Mouse (Mus musculus) c-Kit-negative CD71-positive TER-119-positive erythroid progenitor cells, embryonic 14.5 days (primary cell): ENCODE data around the gene Myo10.

Source experiments
- DNase-seq: peaks from one replicate; pipeline ENCODE4 v3.0.0-alpha.2; 2013; ENCODE audit warnings: low read depth, low spot score

Myo10 gene

GRCm38 (mm10) chr15:25651820-25652219, 29.5 kb downstream of the Myo10 start:
- no peak for DNase-seq

GRCm38 (mm10) chr15:25652368-25652767, 30.0 kb downstream of the Myo10 start:
- DNase-seq, result no peak

DNA sequence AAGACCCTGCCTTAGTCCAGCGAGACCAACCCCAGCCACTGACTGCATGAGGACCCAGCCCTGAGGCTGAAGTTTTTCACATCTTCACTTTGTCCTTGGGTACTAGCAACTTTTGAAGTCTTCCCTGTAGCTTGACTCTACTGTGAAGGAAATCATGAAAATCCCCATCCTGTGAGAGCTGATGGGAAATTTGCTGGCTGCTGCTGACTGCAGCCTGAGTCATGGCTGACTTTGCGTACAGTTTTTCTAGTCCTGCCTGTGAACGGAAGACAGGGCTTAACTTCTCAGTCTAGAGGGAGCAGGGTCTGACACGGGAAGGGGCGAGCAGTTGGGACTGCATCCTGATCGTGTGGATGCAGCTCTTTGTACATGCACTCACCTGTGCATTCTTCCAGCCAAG, 30.6 kb downstream of the Myo10 start:
- DNase-seq, result no peak

GRCm38 (mm10) chr15:25653680-25654079, 31.4 kb downstream of the Myo10 start:
- DNase-seq, result no peak

- DNase-seq, result no peak
These were observed 40.7 kb downstream of the Myo10 start for GRCm38 (mm10) chr15:25662833-25663519.

- no peak for DNase-seq
These were observed 47.2 kb downstream of the Myo10 start for GRCm38 (mm10) chr15:25669283-25670247.

- no peak for DNase-seq
These were observed 51.1 kb downstream of the Myo10 start for GRCm38 (mm10) chr15:25673231-25673980.

GRCm38 (mm10) chr15:25674099-25674931, 52.0 kb downstream of the Myo10 start:
- DNase-seq, result no peak

DNA sequence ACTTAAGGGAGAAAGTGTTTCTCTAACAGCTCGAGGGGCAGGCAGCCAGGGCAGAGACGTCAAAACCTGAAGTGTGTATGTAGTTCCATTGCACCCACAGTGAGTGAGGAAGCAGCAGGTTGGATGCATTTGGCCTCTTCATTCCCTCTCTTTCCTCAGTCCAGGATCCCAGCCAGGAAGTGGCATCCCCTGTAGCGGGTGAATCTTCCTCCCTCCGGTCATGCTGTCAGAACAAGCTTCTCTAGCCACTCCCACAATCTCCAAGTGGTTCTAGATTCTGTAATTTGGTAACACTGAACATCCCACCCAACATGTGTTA, 52.6 kb downstream of the Myo10 start:
- DNase-seq, result no peak

- no peak for DNase-seq
These were observed 53.0 kb downstream of the Myo10 start for GRCm38 (mm10) chr15:25675359-25675758.

DNA sequence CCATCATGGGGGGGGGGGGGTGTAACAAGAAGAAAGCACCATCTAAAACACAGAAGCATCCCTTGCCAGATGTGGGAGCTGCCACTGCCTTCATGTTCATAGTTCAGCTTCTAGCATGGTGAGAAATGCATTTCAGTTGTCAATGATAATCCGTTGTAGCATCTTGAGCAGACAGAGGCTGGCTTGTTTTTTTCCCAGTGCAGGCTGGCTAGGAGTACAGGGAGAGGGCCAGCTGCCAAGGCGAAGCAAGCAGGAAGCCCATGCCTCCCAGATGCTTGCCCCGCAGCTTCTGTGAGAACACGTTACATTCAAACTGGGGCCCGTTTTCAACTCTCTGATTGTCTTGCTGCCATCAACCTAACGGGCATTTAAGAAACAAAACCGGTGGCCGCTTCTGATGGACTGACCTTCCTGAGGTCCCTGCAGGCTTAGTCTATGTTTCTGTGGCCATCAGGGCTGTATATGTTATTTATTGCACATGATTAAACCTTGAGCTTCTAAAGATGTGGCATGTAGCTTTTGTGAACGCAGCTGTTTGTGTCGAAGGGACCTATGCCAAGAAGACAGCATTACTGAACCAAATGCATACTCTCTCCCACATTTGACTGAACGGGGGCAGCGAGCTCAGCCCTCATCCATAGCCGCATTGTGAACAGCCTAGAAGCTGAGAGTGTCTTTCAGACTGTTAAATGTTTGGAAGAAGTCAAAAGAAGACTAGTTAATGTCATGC, 53.9 kb downstream of the Myo10 start:
- DNase-seq, result no peak

GRCm38 (mm10) chr15:25679081-25679480, 56.8 kb downstream of the Myo10 start:
- no peak for DNase-seq

DNA sequence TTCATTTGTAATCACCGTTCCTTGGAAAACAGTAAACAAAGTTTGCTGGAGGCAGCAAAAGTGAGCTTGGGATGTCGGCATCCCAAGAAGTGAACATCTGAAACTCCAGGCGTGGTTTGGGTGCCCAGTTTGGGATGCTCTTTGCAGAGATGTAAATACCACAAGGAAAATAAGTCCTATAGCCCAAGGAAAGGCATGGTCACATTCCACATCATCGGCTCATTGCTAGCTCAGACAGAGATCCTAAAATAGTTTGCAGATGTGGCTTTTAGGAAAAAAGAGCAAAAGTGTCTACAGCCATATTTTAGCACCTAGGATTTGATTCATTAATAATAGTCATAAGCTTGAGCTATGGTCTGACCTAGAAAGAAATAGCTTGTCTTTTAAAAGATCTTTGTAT, 57.3 kb downstream of the Myo10 start:
- no peak for DNase-seq

DNA sequence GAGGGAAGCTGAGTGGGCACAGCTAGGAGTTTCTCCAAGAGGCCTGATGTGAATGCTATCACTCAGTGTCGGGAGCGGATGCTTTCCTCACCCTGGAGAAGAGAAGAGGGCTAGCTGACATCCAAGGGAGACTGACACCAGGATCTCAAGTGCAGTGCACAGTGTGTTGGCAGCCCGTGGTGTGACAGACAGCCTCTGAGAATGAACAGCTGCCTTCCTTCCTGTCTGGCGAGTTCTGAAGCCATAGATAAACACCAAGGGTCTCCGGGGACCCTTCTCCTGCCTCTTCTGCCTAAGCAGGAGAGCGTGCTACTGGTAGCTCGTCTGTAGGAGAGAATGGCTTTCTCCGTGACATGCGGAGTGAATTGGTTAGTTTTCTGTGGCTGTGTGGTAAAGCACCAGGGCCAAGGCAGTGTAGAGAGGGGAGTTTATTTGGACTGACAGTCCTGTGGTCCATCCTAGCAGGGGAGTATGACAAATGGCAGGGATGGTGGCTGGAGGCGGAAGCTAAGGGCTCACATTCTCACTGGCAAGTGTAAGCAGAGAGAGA, 58.0 kb downstream of the Myo10 start:
- no peak for DNase-seq

DNA sequence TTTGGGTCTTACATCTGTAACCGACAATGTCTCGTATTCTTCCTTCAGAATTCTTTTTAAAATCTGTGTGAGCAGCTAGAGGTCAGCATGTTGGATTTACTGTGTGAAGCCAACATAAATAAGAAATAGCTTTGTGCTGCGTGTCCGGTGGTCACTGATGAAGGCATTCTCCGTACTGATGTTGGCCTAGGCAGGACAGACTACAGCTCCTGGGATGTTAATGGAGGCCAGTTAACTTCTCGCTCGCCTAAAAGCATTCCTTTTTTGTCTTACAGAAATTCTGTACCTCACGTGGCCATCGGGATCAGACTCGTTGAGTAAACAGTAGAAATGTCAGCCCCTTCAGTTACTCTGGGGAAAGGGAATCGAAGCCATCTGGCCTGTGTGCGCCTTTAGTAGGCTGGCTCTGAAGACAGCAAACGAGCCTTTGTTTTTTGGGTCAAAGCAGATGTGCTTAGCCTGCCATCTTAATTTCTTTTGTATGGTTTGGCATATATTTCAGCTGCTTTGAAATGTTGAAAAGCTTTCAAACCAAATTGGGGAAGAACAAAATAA, 60.7 kb downstream of the Myo10 start:
- no peak for DNase-seq

DNA sequence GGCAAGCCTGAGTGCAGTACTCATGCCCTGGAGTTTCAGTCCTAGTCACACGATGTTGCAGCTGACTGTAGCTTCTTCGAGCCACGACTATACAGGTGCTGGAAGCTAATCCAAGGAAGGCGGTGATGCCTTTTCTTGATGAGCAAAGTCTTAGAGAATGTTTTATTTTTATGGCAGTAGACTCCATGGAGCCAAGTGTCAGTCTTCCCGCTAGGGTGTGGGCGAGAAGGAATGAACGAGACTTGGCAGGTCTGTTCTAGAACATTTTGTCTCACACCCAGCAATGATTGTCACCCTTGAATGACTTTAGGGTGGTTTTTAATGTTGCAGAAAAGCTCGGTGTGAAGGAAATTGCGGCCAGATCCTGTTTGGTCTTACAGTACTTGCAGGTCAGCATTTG, 62.9 kb downstream of the Myo10 start:
- no peak for DNase-seq

DNA sequence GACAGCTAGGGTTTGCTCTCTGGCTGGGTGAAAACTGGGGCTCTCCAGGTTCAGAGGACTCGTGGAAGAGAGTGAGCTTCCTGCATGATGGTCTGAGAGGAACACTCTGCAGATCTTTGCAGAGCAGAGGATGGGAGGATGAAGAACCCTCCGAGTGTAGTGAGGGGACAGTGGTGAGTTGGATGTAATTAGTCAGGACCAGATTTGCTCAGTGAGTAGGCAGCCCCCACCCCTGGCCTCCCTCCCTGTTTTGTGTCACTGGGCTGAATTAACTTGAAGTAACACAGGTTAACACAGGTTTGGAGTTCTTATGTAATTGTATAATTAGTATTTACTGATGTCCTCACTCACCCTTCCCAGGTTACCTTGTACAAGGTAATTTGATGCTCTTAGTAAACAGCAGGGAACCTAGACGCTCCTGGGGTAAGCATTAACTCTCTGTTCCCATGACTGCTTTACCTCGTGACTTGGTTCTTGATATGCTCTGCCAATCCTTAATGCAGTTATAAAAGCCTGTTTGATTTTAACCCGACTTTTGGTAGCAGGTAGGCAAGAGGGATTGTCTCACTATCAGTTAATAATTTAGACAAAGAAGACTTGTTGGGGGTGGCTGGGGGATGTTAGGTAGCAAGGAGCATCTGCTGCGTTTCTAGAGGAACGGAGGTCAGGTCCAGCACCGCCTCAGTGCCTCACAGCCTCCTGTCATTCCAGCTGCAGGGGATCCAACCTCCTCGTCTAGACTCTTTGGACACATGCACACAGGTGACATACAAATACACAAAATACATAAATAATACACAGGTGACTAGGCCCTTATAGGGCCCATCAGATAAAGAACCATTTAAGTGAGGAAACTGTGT, 66.3 kb downstream of the Myo10 start:
- DNase-seq, result no peak

GRCm38 (mm10) chr15:25689477-25689876, 67.2 kb downstream of the Myo10 start:
- no peak for DNase-seq

DNA sequence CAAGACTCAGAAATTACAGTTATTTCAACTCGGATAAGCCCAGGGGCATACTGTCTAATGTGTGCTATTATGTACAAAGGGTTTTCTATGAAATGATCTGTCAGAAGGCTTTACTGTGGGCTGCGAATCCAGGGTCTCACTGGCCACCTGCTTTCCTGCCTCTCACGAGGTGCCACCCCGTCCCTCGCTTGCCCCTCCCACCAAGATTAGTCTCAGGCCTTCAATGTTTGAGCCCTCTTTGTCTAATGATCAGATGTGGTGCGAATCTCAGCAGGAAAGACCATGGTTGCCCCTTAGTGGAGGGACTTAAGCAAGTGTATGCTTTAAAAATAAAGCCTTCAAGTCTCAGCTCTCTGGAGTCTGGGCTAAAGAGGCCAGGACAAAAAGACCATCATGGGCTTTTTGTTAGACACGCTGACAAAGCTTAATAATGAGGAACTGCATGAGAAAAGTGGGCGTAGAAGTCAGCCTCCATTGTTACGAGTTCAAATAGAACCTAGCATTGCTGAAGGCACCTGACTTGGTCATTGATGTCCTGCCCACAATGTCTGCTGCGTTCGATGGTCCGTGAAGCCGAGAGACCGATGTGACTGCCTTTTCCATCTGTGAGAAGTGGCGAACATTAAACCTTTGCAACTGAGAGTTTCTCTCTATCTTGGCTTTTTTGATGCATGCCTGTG, 67.9 kb downstream of the Myo10 start:
- DNase-seq, result no peak
